Mouse (Mus musculus): ENCODE results near the gene Gss. TPM values are rescaled to one million over a fixed set of nuclear protein-coding genes. Genes with fewer than 3 reads are reported as not detected.

Gss gene
- 27.5 and 27.9 TPM in 2 replicates for polyA plus RNA-seq (2015; fragmentation: Nextera tagmentation; extraction: Ambion mirVana)

- peak within 1 kb of the TSS; percentile 76 for H3K9ac ChIP-seq
- under 1% methylated on average over 53 of the region's 53 CpGs for WGBS
- H3K4me1 ChIP-seq = peaks cover 23% of the 10 kb centered on the region
- H3K9me3 ChIP-seq = no peaks in the 10 kb centered on the region
- peak within 1 kb of the TSS; percentile 72 for H3K27ac ChIP-seq
- 0 out of 2 replicates have a peak, but pooled peaks cover 4% of the 10 kb centered on the region for H3K27me3 ChIP-seq
- H3K36me3 ChIP-seq = no peaks in the 10 kb centered on the region
- ATAC-seq (ENCODE audit: low FRiP score, low read depth) = peak; percentile 91
- H3K4me3 ChIP-seq = peak within 1 kb of the TSS; percentile 56
- peak within 1 kb of the TSS; percentile 74 for H3K4me2 ChIP-seq (replicated peaks)
These were observed at the start of gene Gss for GRCm38 (mm10) chr2:155592137-155592853. Gene Gss (minus strand): TSS chr2:155592810.

- Histone ChIP-seq H3K27me3 (no peaks in the 10 kb centered on the region), H3K4me3 (no peak overlapping the region), H3K36me3 (peaks cover 98% of the 10 kb centered on the region), H3K9ac (no peak overlapping the region), H3K4me1 (no peaks in the 10 kb centered on the region), H3K9me3 (no peaks in the 10 kb centered on the region), H3K27ac (no peak overlapping the region), H3K4me2 (replicated peaks) (no peak overlapping the region)
- no peak for ATAC-seq (ENCODE audit: low FRiP score, low read depth)
- 84% methylated on average over 18 of the region's 18 CpGs for WGBS
These were observed 49.2 kb upstream of the Gss start for GRCm38 (mm10) chr2:155641540-155642472.

GRCm38 (mm10) chr2:155640656-155641055 is 48.0 kb upstream of the Gss start:
- Histone ChIP-seq H3K27me3 (no peaks in the 10 kb centered on the region), H3K9ac (no peak overlapping the region), H3K9me3 (no peaks in the 10 kb centered on the region), H3K4me3 (no peak overlapping the region), H3K36me3 (peaks cover 99% of the 10 kb centered on the region), H3K27ac (no peak overlapping the region), H3K4me1 (no peaks in the 10 kb centered on the region), H3K4me2 (replicated peaks) (no peak overlapping the region)
- ATAC-seq (ENCODE audit: low FRiP score, low read depth) = no peak
- WGBS = 91% methylated on average over 6 of the region's 6 CpGs

GRCm38 (mm10) chr2:155637411-155637810 is 44.8 kb upstream of the Gss start:
- Histone ChIP-seq H3K36me3 (peaks cover 100% of the 10 kb centered on the region), H3K4me1 (no peaks in the 10 kb centered on the region), H3K27me3 (peaks cover 27% of the 10 kb centered on the region), H3K4me3 (no peak overlapping the region), H3K9me3 (no peaks in the 10 kb centered on the region), H3K9ac (no peak overlapping the region), H3K4me2 (replicated peaks) (no peak overlapping the region), H3K27ac (no peak overlapping the region)
- WGBS = 93% methylated on average over 4 of the region's 4 CpGs
- ATAC-seq (ENCODE audit: low FRiP score, low read depth) = no peak

- no peak for ATAC-seq (ENCODE audit: low FRiP score, low read depth)
- H3K4me2 ChIP-seq (replicated peaks) = no peak overlapping the region
- peaks cover 100% of the 10 kb centered on the region for H3K36me3 ChIP-seq
- no peak overlapping the region for H3K9ac ChIP-seq
- no peak overlapping the region for H3K27ac ChIP-seq
- no peak overlapping the region for H3K4me3 ChIP-seq
- H3K4me1 ChIP-seq = no peaks in the 10 kb centered on the region
- no peaks in the 10 kb centered on the region for H3K9me3 ChIP-seq
- H3K27me3 ChIP-seq = peaks cover 33% of the 10 kb centered on the region
These were observed 44.3 kb upstream of the Gss start for GRCm38 (mm10) chr2:155636881-155637280.

- ATAC-seq (ENCODE audit: low FRiP score, low read depth) = no peak
- no peak overlapping the region for H3K9ac ChIP-seq
- peaks cover 42% of the 10 kb centered on the region for H3K27me3 ChIP-seq
- WGBS = 94% methylated on average over 8 of the region's 8 CpGs
- H3K4me3 ChIP-seq = no peak overlapping the region
- no peak overlapping the region for H3K27ac ChIP-seq
- H3K36me3 ChIP-seq = peaks cover 99% of the 10 kb centered on the region
- no peaks in the 10 kb centered on the region for H3K9me3 ChIP-seq
- no peak overlapping the region for H3K4me2 ChIP-seq (replicated peaks)
- 0 out of 2 replicates have a peak, but pooled peaks cover 4% of the 10 kb centered on the region for H3K4me1 ChIP-seq
These were observed 43.4 kb upstream of the Gss start for GRCm38 (mm10) chr2:155635961-155636360.

- no peaks in the 10 kb centered on the region for H3K9me3 ChIP-seq
- no peak for ATAC-seq (ENCODE audit: low FRiP score, low read depth)
- 93% methylated on average over 8 of the region's 8 CpGs for WGBS
- H3K4me2 ChIP-seq (replicated peaks) = no peak overlapping the region
- no peak overlapping the region for H3K9ac ChIP-seq
- peaks cover 56% of the 10 kb centered on the region for H3K27me3 ChIP-seq
- no peak overlapping the region for H3K4me3 ChIP-seq
- peaks cover 18% of the 10 kb centered on the region for H3K4me1 ChIP-seq
- H3K27ac ChIP-seq = no peak overlapping the region
- H3K36me3 ChIP-seq = peaks cover 85% of the 10 kb centered on the region
These were observed 42.0 kb upstream of the Gss start for GRCm38 (mm10) chr2:155634562-155634961.

GRCm38 (mm10) chr2:155633731-155634130 is 41.1 kb upstream of the Gss start:
- ATAC-seq (ENCODE audit: low FRiP score, low read depth) = no peak
- Histone ChIP-seq H3K36me3 (peaks cover 77% of the 10 kb centered on the region), H3K4me2 (replicated peaks) (no peak overlapping the region), H3K9me3 (no peaks in the 10 kb centered on the region), H3K4me1 (peaks cover 26% of the 10 kb centered on the region), H3K9ac (no peak overlapping the region), H3K27me3 (peaks cover 64% of the 10 kb centered on the region), H3K4me3 (no peak overlapping the region), H3K27ac (no peak overlapping the region)
- WGBS = 84% methylated on average over 9 of the region's 9 CpGs

- Histone ChIP-seq H3K9me3 (no peaks in the 10 kb centered on the region), H3K9ac (no peak overlapping the region), H3K4me1 (peaks cover 26% of the 10 kb centered on the region), H3K4me2 (replicated peaks) (no peak overlapping the region), H3K36me3 (peaks cover 70% of the 10 kb centered on the region), H3K4me3 (no peak overlapping the region), H3K27me3 (peaks cover 70% of the 10 kb centered on the region), H3K27ac (no peak overlapping the region)
- WGBS = 69% methylated on average over 19 of the region's 19 CpGs
- no peak for ATAC-seq (ENCODE audit: low FRiP score, low read depth)
These were observed 40.5 kb upstream of the Gss start for GRCm38 (mm10) chr2:155633121-155633520.

GRCm38 (mm10) chr2:155632138-155632936 is 39.7 kb upstream of the Gss start:
- no peak overlapping the region for H3K4me3 ChIP-seq
- no peak overlapping the region for H3K9ac ChIP-seq
- WGBS = 73% methylated on average over 30 of the region's 30 CpGs
- no peak overlapping the region for H3K4me2 ChIP-seq (replicated peaks)
- peaks cover 26% of the 10 kb centered on the region for H3K4me1 ChIP-seq
- H3K36me3 ChIP-seq = peaks cover 63% of the 10 kb centered on the region
- H3K27me3 ChIP-seq = peaks cover 78% of the 10 kb centered on the region
- H3K9me3 ChIP-seq = no peaks in the 10 kb centered on the region
- ATAC-seq (ENCODE audit: low FRiP score, low read depth) = no peak
- H3K27ac ChIP-seq = no peak overlapping the region

GRCm38 (mm10) chr2:155630590-155631416 is 38.2 kb upstream of the Gss start:
- 21% methylated on average over 43 of the region's 43 CpGs for WGBS
- no peak for ATAC-seq (ENCODE audit: low FRiP score, low read depth)
- H3K27me3 ChIP-seq = peaks cover 93% of the 10 kb centered on the region
- H3K4me2 ChIP-seq (replicated peaks) = peak overlapping the region; percentile 32; the same call in 1 of the 2 replicates
- H3K9ac ChIP-seq = peak overlapping the region; percentile 43; the same call in 1 of the 2 replicates
- H3K4me3 ChIP-seq = peak overlapping the region; percentile 4; the same call in 1 of the 2 replicates
- no peak overlapping the region for H3K27ac ChIP-seq
- peaks cover 47% of the 10 kb centered on the region for H3K36me3 ChIP-seq
- no peaks in the 10 kb centered on the region for H3K9me3 ChIP-seq
- H3K4me1 ChIP-seq = peaks cover 26% of the 10 kb centered on the region
